Mouse (Mus musculus): ENCODE data around the gene Gipc1. TPM values are rescaled to one million over a fixed set of nuclear protein-coding genes. Genes with fewer than 3 reads are reported as not detected.
A peak's percentile ranks its signal among the peaks of the same experiment; 100 is the strongest.

The Gipc1 gene
- total and polyA plus RNA-seq, 3 experiments: 21.0 to 25.8 (median 22.6) TPM

DNA sequence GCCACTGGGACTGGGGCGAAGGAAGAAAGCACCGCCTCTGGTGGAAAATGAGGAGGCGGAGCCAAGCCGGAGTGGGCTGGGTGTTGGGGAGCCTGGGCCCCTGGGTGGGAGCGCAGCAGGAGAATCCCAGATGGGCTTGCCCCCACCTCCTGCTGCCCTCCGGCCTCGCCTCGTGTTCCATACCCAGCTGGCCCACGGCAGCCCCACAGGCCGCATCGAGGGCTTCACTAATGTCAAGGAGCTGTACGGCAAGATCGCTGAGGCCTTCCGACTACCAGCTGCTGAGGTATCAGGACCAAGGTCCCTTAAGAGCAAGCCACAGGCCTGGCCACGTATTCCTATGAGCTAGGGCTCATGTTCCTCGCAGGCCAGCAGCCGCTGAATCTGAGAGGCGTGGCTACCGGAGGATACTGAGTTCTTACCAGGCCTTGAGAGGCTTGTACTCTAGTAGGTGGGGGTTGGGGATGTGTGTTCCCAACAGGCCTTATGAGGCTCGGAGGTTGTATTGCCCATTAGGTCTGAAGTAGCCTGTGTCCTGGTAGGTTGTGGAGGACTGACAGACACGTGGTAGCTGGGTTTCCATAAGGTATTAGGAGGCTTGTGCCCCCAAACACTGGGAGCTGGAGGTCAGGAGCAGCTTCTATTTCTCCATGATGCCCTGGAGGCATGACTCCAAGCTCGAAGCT, 8.7 kb downstream of the Gipc1 start:
- in situ Hi-C loops (cut with MboI; ENCODE audit: low pct_ligation_motif_present, low pct_unique_long_range_greater_than_20kb, low sequenced_read_pairs): no loop called here
- no peak for DNase-seq (ENCODE audit: extremely low read depth)
- H3K4me3 ChIP-seq (replicated peaks in 1 of 3; ENCODE audit: low read depth in 2 of 3, low read length in 2 of 3, poor library complexity in 1 of 3): no peak overlapping the region
- H3K4me1 ChIP-seq (ENCODE audit: control insufficient read depth in 1 of 2, insufficient read depth in 2 of 2): peaks cover 5 to 21% of the 10 kb centered on the region in 2 experiments
- TF ChIP-seq TBP (conservative IDR thresholded peaks at IDR 0.05; ENCODE audit: low read depth, low read length) (no peak), RAD21 (IDR thresholded peaks at IDR 0.05; ENCODE audit: low read depth, low read length) (no peak), TCF12 (IDR thresholded peaks at IDR 0.05; ENCODE audit: low read depth, low read length) (no peak), BHLHE40 (IDR thresholded peaks at IDR 0.05; ENCODE audit: low read depth, low read length) (no peak), MYC (IDR thresholded peaks at IDR 0.05; ENCODE audit: low read depth, low read length) (no peak), NELFE (IDR thresholded peaks at IDR 0.05; ENCODE audit: low read depth, low read length) (no peak), CHD1 (IDR thresholded peaks at IDR 0.05; ENCODE audit: low read depth, low read length) (no peak), ELF1 (IDR thresholded peaks at IDR 0.05; ENCODE audit: low read depth, low read length) (no peak)
- H3K36me3 ChIP-seq (replicated peaks in 1 of 2; ENCODE audit: control insufficient read depth in 1 of 2, insufficient read depth in 1 of 2, low read length in 1 of 2): peaks cover 0 to 30% of the 10 kb centered on the region in 2 experiments
- no peak overlapping the region for H3K9ac ChIP-seq (ENCODE audit: insufficient read depth, low read depth)
- H3K27me3 ChIP-seq (replicated peaks): no peaks in the 10 kb centered on the region
- no peaks in the 10 kb centered on the region for H3K79me2 ChIP-seq (replicated peaks; ENCODE audit: control insufficient read depth, extremely low read depth, insufficient read depth, poor library complexity, severe bottlenecking)
- no peak overlapping the region for H3K27ac ChIP-seq (ENCODE audit: insufficient read depth, low read depth)
- no peak overlapping the region for H3K4me2 ChIP-seq (ENCODE audit: insufficient read depth, low read depth, poor library complexity, severe bottlenecking)
- no peaks in the 10 kb centered on the region for H3K9me3 ChIP-seq (replicated peaks; ENCODE audit: low read length)
- dilution Hi-C loops (cut with MboI; ENCODE audit: extremely low pct_ligation_motif_present, extremely low pct_unique_long_range_greater_than_20kb, low sequenced_read_pairs): no loop called here

DNA sequence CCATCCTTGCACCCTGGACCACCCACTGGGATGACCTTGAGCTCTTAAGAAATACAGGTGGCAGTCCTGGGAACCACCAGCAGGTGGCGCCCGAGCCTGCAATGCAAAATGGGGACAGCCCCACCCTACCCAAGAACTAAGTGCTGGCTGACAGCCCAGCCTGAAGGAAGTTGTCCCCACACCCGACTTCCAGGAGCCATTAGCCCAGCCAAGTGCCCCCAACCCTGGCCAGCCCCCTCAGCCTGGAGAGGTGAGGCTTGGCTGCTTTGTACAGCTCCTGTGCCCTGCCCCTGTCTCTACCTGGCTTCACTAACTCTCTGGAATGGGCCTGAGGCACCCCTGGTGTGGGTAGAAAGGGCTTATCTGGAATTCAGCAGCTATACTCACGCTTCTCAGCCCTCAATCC, 9.9 kb downstream of the Gipc1 start:
- Histone ChIP-seq H3K27me3 (replicated peaks) (no peaks in the 10 kb centered on the region), H3K9me3 (replicated peaks; ENCODE audit: low read length) (no peaks in the 10 kb centered on the region), H3K4me1 (ENCODE audit: control insufficient read depth in 1 of 2, insufficient read depth in 2 of 2) (peaks cover 5 to 13% of the 10 kb centered on the region in 2 experiments), H3K36me3 (replicated peaks in 1 of 2; ENCODE audit: control insufficient read depth in 1 of 2, insufficient read depth in 1 of 2, low read length in 1 of 2) (peaks cover 0 to 35% of the 10 kb centered on the region in 2 experiments), H3K9ac (ENCODE audit: insufficient read depth, low read depth) (no peak overlapping the region), H3K27ac (ENCODE audit: insufficient read depth, low read depth) (no peak overlapping the region), H3K4me3 (replicated peaks in 1 of 3; ENCODE audit: low read depth in 2 of 3, low read length in 2 of 3, poor library complexity in 1 of 3) (no peak overlapping the region), H3K79me2 (replicated peaks; ENCODE audit: control insufficient read depth, extremely low read depth, insufficient read depth, poor library complexity, severe bottlenecking) (no peaks in the 10 kb centered on the region), H3K4me2 (ENCODE audit: insufficient read depth, low read depth, poor library complexity, severe bottlenecking) (no peak overlapping the region)
- in situ Hi-C loops (cut with MboI; ENCODE audit: low pct_ligation_motif_present, low pct_unique_long_range_greater_than_20kb, low sequenced_read_pairs) (no loop called here), dilution Hi-C loops (cut with MboI; ENCODE audit: extremely low pct_ligation_motif_present, extremely low pct_unique_long_range_greater_than_20kb, low sequenced_read_pairs) (no loop called here)
- peak; percentile 84 for DNase-seq (ENCODE audit: extremely low read depth)
- peak; percentile 74 for TF ChIP-seq RAD21 (IDR thresholded peaks at IDR 0.05; ENCODE audit: low read depth, low read length)
- no peak for TF ChIP-seq MAFK (IDR thresholded peaks at IDR 0.05; ENCODE audit: insufficient replicate concordance, low read length)
- TF ChIP-seq CTCF (conservative IDR thresholded peaks at IDR 0.05 in 1 of 2, IDR thresholded peaks at IDR 0.05 in 1 of 2; ENCODE audit: low read depth in 2 of 2, low read length in 2 of 2): peak; percentile 92
- TF ChIP-seq POLR2A (IDR thresholded peaks at IDR 0.05; ENCODE audit: low read depth, low read length): 0 out of 2 replicates have a peak, but pooled peaks have one; percentile 16
- TF ChIP-seq ZC3H11A (IDR thresholded peaks at IDR 0.05; ENCODE audit: low read depth, low read length): no peak
- TF ChIP-seq ELF1 (IDR thresholded peaks at IDR 0.05; ENCODE audit: low read depth, low read length): peak; percentile 19; the same call in 1 of the 2 replicates
- peak; percentile 75 for TF ChIP-seq SMC3 (IDR thresholded peaks at IDR 0.05; ENCODE audit: low read depth, low read length)

DNA sequence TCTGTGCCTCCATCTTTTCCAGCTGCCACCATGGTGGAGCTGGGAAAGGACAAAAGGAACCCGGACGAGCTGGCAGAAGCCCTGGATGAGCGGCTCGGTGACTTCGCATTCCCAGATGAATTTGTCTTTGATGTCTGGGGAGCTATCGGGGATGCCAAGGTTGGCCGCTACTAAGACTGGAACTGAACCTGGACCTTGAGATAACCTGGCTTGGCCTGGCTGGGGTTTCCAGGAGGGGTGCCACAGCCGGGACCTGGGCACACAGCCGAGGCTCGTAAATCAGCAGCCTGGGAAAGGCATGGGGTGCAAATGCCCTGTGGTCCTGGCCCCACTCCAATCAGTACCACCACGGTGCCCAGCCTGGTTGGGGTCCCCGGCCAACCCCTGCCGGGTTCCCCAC, 11.6 kb downstream of the Gipc1 start:
- Histone ChIP-seq H3K4me1 (ENCODE audit: control insufficient read depth in 1 of 2, insufficient read depth in 2 of 2) (peaks cover 5 to 13% of the 10 kb centered on the region in 2 experiments), H3K27me3 (replicated peaks) (no peaks in the 10 kb centered on the region), H3K9ac (ENCODE audit: insufficient read depth, low read depth) (no peak overlapping the region), H3K36me3 (replicated peaks in 1 of 2; ENCODE audit: control insufficient read depth in 1 of 2, insufficient read depth in 1 of 2, low read length in 1 of 2) (peaks cover 15 to 52% of the 10 kb centered on the region in 2 experiments), H3K9me3 (replicated peaks; ENCODE audit: low read length) (peaks cover 9% of the 10 kb centered on the region), H3K79me2 (replicated peaks; ENCODE audit: control insufficient read depth, extremely low read depth, insufficient read depth, poor library complexity, severe bottlenecking) (no peaks in the 10 kb centered on the region), H3K27ac (ENCODE audit: insufficient read depth, low read depth) (no peak overlapping the region), H3K4me3 (replicated peaks in 1 of 3; ENCODE audit: low read depth in 2 of 3, low read length in 2 of 3, poor library complexity in 1 of 3) (no peak overlapping the region), H3K4me2 (ENCODE audit: insufficient read depth, low read depth, poor library complexity, severe bottlenecking) (no peak overlapping the region)
- dilution Hi-C loops (cut with MboI; ENCODE audit: extremely low pct_ligation_motif_present, extremely low pct_unique_long_range_greater_than_20kb, low sequenced_read_pairs) (no loop called here), in situ Hi-C loops (cut with MboI; ENCODE audit: low pct_ligation_motif_present, low pct_unique_long_range_greater_than_20kb, low sequenced_read_pairs) (no loop called here)
- no peak for DNase-seq (ENCODE audit: extremely low read depth)
- no peak for TF ChIP-seq NELFE (IDR thresholded peaks at IDR 0.05; ENCODE audit: low read depth, low read length)
- no peak for TF ChIP-seq ZKSCAN1 (IDR thresholded peaks at IDR 0.05; ENCODE audit: borderline replicate concordance, low read depth, low read length)
- no peak for TF ChIP-seq UBTF (IDR thresholded peaks at IDR 0.05; ENCODE audit: low read depth, low read length)
- TF ChIP-seq POLR2AphosphoS2 (IDR thresholded peaks at IDR 0.05; ENCODE audit: low read depth, low read length): no peak
- TF ChIP-seq MYC (IDR thresholded peaks at IDR 0.05; ENCODE audit: low read depth, low read length): no peak
- TF ChIP-seq JUND (conservative IDR thresholded peaks at IDR 0.05; ENCODE audit: low read depth, low read length): no peak
- TF ChIP-seq KAT2A (IDR thresholded peaks at IDR 0.05; ENCODE audit: insufficient replicate concordance, low read length): no peak
- TF ChIP-seq CHD1 (IDR thresholded peaks at IDR 0.05; ENCODE audit: low read depth, low read length): no peak
- TF ChIP-seq IRF4 (IDR thresholded peaks at IDR 0.05; ENCODE audit: low read depth, low read length): no peak
- TF ChIP-seq EP300 (IDR thresholded peaks at IDR 0.05; ENCODE audit: low read length): no peak
- no peak for TF ChIP-seq GABPA (IDR thresholded peaks at IDR 0.05; ENCODE audit: insufficient replicate concordance, low read depth, low read length)
- no peak for TF ChIP-seq TCF12 (IDR thresholded peaks at IDR 0.05; ENCODE audit: low read depth, low read length)
- TF ChIP-seq ZNF384 (IDR thresholded peaks at IDR 0.05; ENCODE audit: low read depth, low read length): no peak
- TF ChIP-seq TBP (conservative IDR thresholded peaks at IDR 0.05; ENCODE audit: low read depth, low read length): no peak
- no peak for TF ChIP-seq CTCF (conservative IDR thresholded peaks at IDR 0.05 in 1 of 2, IDR thresholded peaks at IDR 0.05 in 1 of 2; ENCODE audit: low read depth in 2 of 2, low read length in 2 of 2)
- TF ChIP-seq SMC3 (IDR thresholded peaks at IDR 0.05; ENCODE audit: low read depth, low read length): no peak
- TF ChIP-seq BHLHE40 (IDR thresholded peaks at IDR 0.05; ENCODE audit: low read depth, low read length): no peak
- no peak for TF ChIP-seq SIN3A (IDR thresholded peaks at IDR 0.05; ENCODE audit: low read length)
